Comparison of ENCODE assay signal across 19 mouse cellular contexts in the genomic region with DNA sequence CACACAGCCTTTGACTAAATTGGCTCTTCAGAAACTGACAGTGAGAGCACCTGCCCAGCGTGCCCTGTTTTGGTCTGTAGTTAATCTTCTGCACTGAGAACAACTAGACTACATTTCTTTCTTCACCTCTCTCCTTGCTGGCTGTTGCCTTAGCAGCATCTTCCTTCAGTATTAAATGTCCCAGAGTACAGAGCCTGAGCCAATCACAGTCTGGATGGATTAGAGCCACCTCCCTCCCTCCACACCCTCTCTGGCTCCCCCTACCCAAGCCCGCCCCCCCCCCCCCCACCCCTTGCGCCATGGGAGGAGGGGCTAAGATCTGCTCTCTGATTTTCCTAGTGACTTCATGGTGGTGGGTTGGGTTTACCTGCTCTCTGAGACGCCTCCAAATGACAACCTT. TPM values are rescaled to one million over a fixed set of nuclear protein-coding genes. Genes with fewer than 3 reads are reported as not detected.
A peak's percentile ranks its signal among the peaks of the same experiment; 100 is the strongest.
DNase-seq lines count a peak whose midpoint lies in the region; ATAC-seq and TF ChIP-seq lines count a peak whose summit lies in the region.
"Had no signal": no experiment of that assay in that cellular context is flagged by ENCODE, and none has a peak within 500 bp of the region (broad histone marks: within the 10 kb centered on the region; RNA-seq: fewer than 3 reads in every experiment).

TSS of gene 4833423E24Rik (minus strand) at position 146 of the 400 bp plus-strand sequence.

- H3K9me3 ChIP-seq in kidney, embryonic 15.5 days (replicated peaks): no peaks in the 10 kb centered on the region
- no peaks in the 10 kb centered on the region for H3K9me3 ChIP-seq in forebrain, embryonic 16.5 days (ENCODE audit: control insufficient read depth, low read length)
- H3K9me3 ChIP-seq in midbrain, embryonic 14.5 days (ENCODE audit: control insufficient read depth, low read length): no peaks in the 10 kb centered on the region
- no peaks in the 10 kb centered on the region for H3K9me3 ChIP-seq in stomach, postnatal 0 days (ENCODE audit: control insufficient read depth, low read length)
- H3K9me3 ChIP-seq: heart, embryonic 13.5 days; intestine, embryonic 15.5 days had no signal

- H3K4me1 ChIP-seq in kidney, embryonic 15.5 days: no peaks in the 10 kb centered on the region
- no peaks in the 10 kb centered on the region for H3K4me1 ChIP-seq in forebrain, embryonic 16.5 days (replicated peaks; ENCODE audit: control insufficient read depth, insufficient read depth, low read length)
- no peaks in the 10 kb centered on the region for H3K4me1 ChIP-seq in midbrain, embryonic 14.5 days (ENCODE audit: control insufficient read depth, insufficient read depth, low read length)
- H3K4me1 ChIP-seq in stomach, postnatal 0 days (replicated peaks; ENCODE audit: control insufficient read depth, insufficient read depth): no peaks in the 10 kb centered on the region
- H3K4me1 ChIP-seq: heart, embryonic 13.5 days; intestine, embryonic 15.5 days had no signal

- no peak within 1 kb of the TSS for H3K27ac ChIP-seq in kidney, embryonic 15.5 days
- no peak within 1 kb of the TSS for H3K27ac ChIP-seq in forebrain, embryonic 16.5 days (ENCODE audit: low read length)
- H3K27ac ChIP-seq in midbrain, embryonic 14.5 days (replicated peaks; ENCODE audit: low read depth, low read length): no peak within 1 kb of the TSS
- peak within 1 kb of the TSS; percentile 69 for H3K27ac ChIP-seq in stomach, postnatal 0 days (replicated peaks)
- H3K27ac ChIP-seq: gastrocnemius, adult 2 months; heart, embryonic 13.5 days; intestine, embryonic 15.5 days had no signal

- 0 out of 2 replicates have a peak, but pooled peaks have one; percentile 29 for ATAC-seq in kidney, embryonic 15.5 days (replicated peaks; ENCODE audit: low FRiP score)
- peak; percentile 52; the same call in 1 of the 2 replicates for ATAC-seq in forebrain, embryonic 16.5 days
- ATAC-seq in midbrain, embryonic 14.5 days (ENCODE audit: low FRiP score, low TSS enrichment): peak; percentile 25; the same call in 1 of the 2 replicates
- peak; percentile 54; the same call in 1 of the 2 replicates for ATAC-seq in stomach, postnatal 0 days (ENCODE audit: low FRiP score, low TSS enrichment)
- ATAC-seq: intestine, embryonic 15.5 days; liver, postnatal 0 days had no signal

- no peak within 1 kb of the TSS for H3K4me3 ChIP-seq in kidney, embryonic 15.5 days (replicated peaks)
- no peak within 1 kb of the TSS for H3K4me3 ChIP-seq in forebrain, embryonic 16.5 days (replicated peaks; ENCODE audit: low read length)
- H3K4me3 ChIP-seq in midbrain, embryonic 14.5 days (replicated peaks; ENCODE audit: low read depth, low read length): no peak within 1 kb of the TSS
- 0 out of 2 replicates have a peak within 1 kb of the TSS, but pooled peaks have one; percentile 15 for H3K4me3 ChIP-seq in stomach, postnatal 0 days (ENCODE audit: low read depth, low read length)
- H3K4me3 ChIP-seq: gastrocnemius, adult 2 months; heart, embryonic 13.5 days; intestine, embryonic 15.5 days had no signal

- no peak within 1 kb of the TSS for H3K9ac ChIP-seq in kidney, embryonic 15.5 days
- no peak within 1 kb of the TSS for H3K9ac ChIP-seq in forebrain, embryonic 16.5 days (replicated peaks; ENCODE audit: low read depth, low read length)
- H3K9ac ChIP-seq in midbrain, embryonic 14.5 days (replicated peaks; ENCODE audit: low read length): no peak within 1 kb of the TSS
- H3K9ac ChIP-seq in stomach, postnatal 0 days (ENCODE audit: low read length): no peak within 1 kb of the TSS
- H3K9ac ChIP-seq: heart, embryonic 13.5 days; intestine, embryonic 15.5 days; liver, postnatal 0 days had no signal

- TF ChIP-seq EP300 in stomach, postnatal 0 days (optimal IDR thresholded peaks at IDR 0.05): no peak

- no peaks in the 10 kb centered on the region for H3K27me3 ChIP-seq in kidney, embryonic 15.5 days
- H3K27me3 ChIP-seq in forebrain, embryonic 16.5 days (replicated peaks; ENCODE audit: control insufficient read depth, insufficient read depth, low read length): no peaks in the 10 kb centered on the region
- no peaks in the 10 kb centered on the region for H3K27me3 ChIP-seq in midbrain, embryonic 14.5 days (ENCODE audit: control insufficient read depth, insufficient read depth, low read length)
- H3K27me3 ChIP-seq in stomach, postnatal 0 days (ENCODE audit: control insufficient read depth, insufficient read depth, low read length): no peaks in the 10 kb centered on the region
- H3K27me3 ChIP-seq: heart, embryonic 13.5 days; intestine, embryonic 15.5 days had no signal

- DNase-seq in kidney, adult 9 months: no peak
- no peak for DNase-seq in midbrain, embryonic 14.5 days
- DNase-seq in stomach, postnatal 0 days (ENCODE audit: low spot score): no peak
- no peak for DNase-seq in lung, postnatal 25 days (ENCODE audit: low spot score)
- no peak for DNase-seq in yolk sac, embryonic 10.5 days (ENCODE audit: low spot score)
- DNase-seq: cerebellum, adult 8-10 months; embryo, embryonic 11 days; gastrocnemius, adult 2 months; heart, postnatal 4 days; layer of hippocampus, adult 9-11 months; liver; lung, postnatal 14 days; right cerebral cortex, postnatal 14 days had no signal

- WGBS in kidney, embryonic 15.5 days: 30% methylated on average over 4 of the region's 4 CpGs
- WGBS in forebrain, embryonic 16.5 days: 29% methylated on average over 4 of the region's 4 CpGs
- WGBS in midbrain, embryonic 14.5 days: 21% methylated on average over 2 of the region's 4 CpGs
- WGBS in stomach, postnatal 0 days: 24% methylated on average over 4 of the region's 4 CpGs

- TF ChIP-seq CTCF in stomach, postnatal 0 days (IDR thresholded peaks at IDR 0.05; ENCODE audit: low read depth): no peak

- no peak within 1 kb of the TSS for H3K4me2 ChIP-seq in kidney, embryonic 15.5 days
- H3K4me2 ChIP-seq in forebrain, embryonic 16.5 days (ENCODE audit: low read length): no peak within 1 kb of the TSS
- no peak within 1 kb of the TSS for H3K4me2 ChIP-seq in midbrain, embryonic 14.5 days (ENCODE audit: low read length)
- peak within 1 kb of the TSS; percentile 11; the same call in 1 of the 2 replicates for H3K4me2 ChIP-seq in stomach, postnatal 0 days (replicated peaks; ENCODE audit: low read depth)
- H3K4me2 ChIP-seq: heart, embryonic 13.5 days; intestine, embryonic 15.5 days had no signal

- H3K36me3 ChIP-seq in kidney, embryonic 15.5 days: no peaks in the 10 kb centered on the region
- H3K36me3 ChIP-seq in forebrain, embryonic 16.5 days (ENCODE audit: control insufficient read depth, insufficient read depth): no peaks in the 10 kb centered on the region
- no peaks in the 10 kb centered on the region for H3K36me3 ChIP-seq in midbrain, embryonic 14.5 days (ENCODE audit: control insufficient read depth, insufficient read depth, low read length)
- no peaks in the 10 kb centered on the region for H3K36me3 ChIP-seq in stomach, postnatal 0 days (ENCODE audit: control insufficient read depth, insufficient read depth, low read length)
- H3K36me3 ChIP-seq: heart, embryonic 13.5 days; intestine, embryonic 15.5 days had no signal

RNA-seq across cellular contexts. Expression of gene 4833423E24Rik, which starts in this region (rescaled TPM):
- 0.15 TPM in 1 of 2 replicates, not detected in the other for polyA plus RNA-seq in kidney, embryonic 15.5 days (2015; fragmentation: Nextera tagmentation; extraction: Ambion mirVana)
- 0.15 TPM in 1 of 2 replicates, not detected in the other for polyA plus RNA-seq in forebrain, embryonic 16.5 days (2015; fragmentation: Nextera tagmentation; extraction: Ambion mirVana)
- polyA plus RNA-seq in midbrain, embryonic 14.5 days (2014; fragmentation: Nextera tagmentation; extraction: Ambion mirVana): 0.12 TPM in 2 replicates
- 60.6 and 61.5 TPM in 2 replicates for polyA plus RNA-seq in stomach, postnatal 0 days (2015; fragmentation: Nextera tagmentation; extraction: Ambion mirVana)
- polyA plus RNA-seq: heart, embryonic 13.5 days; liver, postnatal 0 days; neural tube, embryonic 11.5 days had no signal

Comparison
In these comparisons a context has a peak if more than half of its experiments do, and no peak if none do; other contexts are left out.
1. RNA of gene 4833423E24Rik (polyA plus RNA-seq): 60.6 to 61.5 TPM in stomach, postnatal 0 days; 0.15 TPM in forebrain, embryonic 16.5 days, 0.12 TPM in midbrain, embryonic 14.5 days and 0.15 TPM in kidney, embryonic 15.5 days; every median in the first group is over 10 times any median in the second.
2. Peak in ATAC-seq in kidney, embryonic 15.5 days; RNA of the gene not detected or under 1 TPM.
3. Peak in ATAC-seq in forebrain, embryonic 16.5 days; RNA of the gene not detected or under 1 TPM.
4. Peak in ATAC-seq in midbrain, embryonic 14.5 days; RNA of the gene not detected or under 1 TPM.
5. Peak in every context shown above with its lines, with median percentiles within 50 percentile points of each other: ATAC-seq.